Mouse (Mus musculus) C2C12 (cell line): ENCODE results near the gene Cdk5.

Experiments used
- CEBPB ChIP-seq: IDR thresholded peaks from one replicate; pipeline ENCODE4 v1.6.1; 2011; ENCODE audit warnings: low read depth, mild to moderate bottlenecking, control low read depth, moderate library complexity
- CTCF ChIP-seq: IDR thresholded peaks from one replicate; pipeline ENCODE4 v1.5.1; 2011; ENCODE audit not compliant: control insufficient read depth, insufficient read depth, insufficient read length
- MAX ChIP-seq: IDR thresholded peaks from one replicate; pipeline ENCODE4 v1.6.1; 2011; ENCODE audit warnings: mild to moderate bottlenecking, control low read depth
- MYOD1 ChIP-seq: IDR thresholded peaks from one replicate; pipeline ENCODE4 v1.6.1; 2011; ENCODE audit warnings: low read depth; ENCODE audit not compliant: control insufficient read depth, insufficient read length
- MYOG ChIP-seq: IDR thresholded peaks from one replicate; pipeline ENCODE4 v1.6.1; 2011; ENCODE audit not compliant: control insufficient read depth, insufficient read length; ENCODE audit errors: extremely low read depth
- USF1 ChIP-seq: IDR thresholded peaks from one replicate; pipeline ENCODE4 v1.6.1; 2011; ENCODE audit warnings: low read depth, mild to moderate bottlenecking, control low read depth, moderate library complexity

DNA sequence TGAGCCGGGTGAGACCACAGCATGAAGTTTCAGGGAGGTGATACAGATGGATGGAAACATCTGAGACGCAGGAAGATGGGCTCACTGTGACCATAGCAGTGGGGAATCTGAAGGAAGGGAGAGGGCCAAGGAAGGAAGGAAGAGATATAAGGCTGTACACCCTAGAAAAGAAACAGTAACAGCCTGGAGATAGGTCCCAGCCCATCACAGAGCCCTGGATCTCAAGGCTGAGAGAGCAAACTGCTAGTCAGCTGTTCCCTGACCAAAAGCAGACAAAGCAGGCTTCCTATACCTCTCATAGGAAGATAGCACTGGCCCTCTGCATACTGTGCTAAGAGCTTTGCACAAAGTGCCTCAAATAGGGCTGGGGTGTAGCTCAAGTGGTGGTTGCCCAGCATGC is 44.6 kb downstream of the Cdk5 start:
- no peak for TF ChIP-seq CTCF
- no peak for TF ChIP-seq USF1
- no peak for TF ChIP-seq MYOG
- TF ChIP-seq MYOD1: no peak
- TF ChIP-seq MAX: no peak
- no peak for TF ChIP-seq CEBPB
